Mouse (Mus musculus) lung, postnatal 0 days (tissue): ENCODE results near the gene Arsa.

Experiments
- CTCF ChIP-seq: IDR thresholded peaks from 2 replicates; pipeline ENCODE4 v1.5.1; 2016; ENCODE audit warnings: antibody characterized with exemption, mild to moderate bottlenecking
- EP300 ChIP-seq: IDR thresholded peaks from 2 replicates; pipeline ENCODE4 v1.6.1; 2016; ENCODE audit warnings: antibody characterized with exemption, mild to moderate bottlenecking, control low read depth

- TF ChIP-seq EP300 = no peak
- no peak for TF ChIP-seq CTCF
Measured at GRCm38 (mm10) chr15:89488611-89489117, 11.4 kb upstream of the Arsa start.
